Mouse (Mus musculus): ENCODE results near the gene Nup160.

Gene Nup160

GRCm38 (mm10) chr2:90661426-90661825 is 15.6 kb upstream of the Nup160 start:
- DNase-seq (ENCODE audit: low spot score in 2 of 2), result peak in 1 of 2 experiments; percentile 54

GRCm38 (mm10) chr2:90666591-90667387 is 10.2 kb upstream of the Nup160 start:
- DNase-seq (ENCODE audit: low spot score in 2 of 2), result no peak

GRCm38 (mm10) chr2:90667388-90668265 is 9.4 kb upstream of the Nup160 start:
- peak in 1 of 2 experiments; percentile 51 for DNase-seq (ENCODE audit: low spot score in 2 of 2)

- DNase-seq (ENCODE audit: low spot score in 2 of 2), result no peak
Measured at GRCm38 (mm10) chr2:90670343-90670742, 6.7 kb upstream of the Nup160 start.

- no peak for DNase-seq (ENCODE audit: low spot score in 2 of 2)
Measured at GRCm38 (mm10) chr2:90673339-90673738, 3.7 kb upstream of the Nup160 start.

GRCm38 (mm10) chr2:90674555-90674954 is 2.5 kb upstream of the Nup160 start:
- no peak for DNase-seq (ENCODE audit: low spot score in 2 of 2)

GRCm38 (mm10) chr2:90675488-90675887 is 1.5 kb upstream of the Nup160 start:
- DNase-seq (ENCODE audit: low spot score in 2 of 2), result no peak

GRCm38 (mm10) chr2:90678256-90679060 is 1.4 kb downstream of the Nup160 start:
- DNase-seq (ENCODE audit: low spot score in 2 of 2), result no peak

GRCm38 (mm10) chr2:90679061-90679810 is 2.2 kb downstream of the Nup160 start:
- peak; percentile 94 to 98 for DNase-seq (ENCODE audit: low spot score in 2 of 2)

- DNase-seq (ENCODE audit: low spot score in 2 of 2), result no peak
Measured at GRCm38 (mm10) chr2:90700943-90701342, 23.9 kb downstream of the Nup160 start.

GRCm38 (mm10) chr2:90708548-90708947 is 31.5 kb downstream of the Nup160 start:
- DNase-seq (ENCODE audit: low spot score in 2 of 2), result no peak

- peak; percentile 23 to 66 for DNase-seq (ENCODE audit: low spot score in 2 of 2)
Measured at GRCm38 (mm10) chr2:90715555-90716092, 38.6 kb downstream of the Nup160 start.

GRCm38 (mm10) chr2:90717366-90717765 is 40.4 kb downstream of the Nup160 start:
- no peak for DNase-seq (ENCODE audit: low spot score in 2 of 2)

GRCm38 (mm10) chr2:90717948-90718347 is 40.9 kb downstream of the Nup160 start:
- no peak for DNase-seq (ENCODE audit: low spot score in 2 of 2)

- DNase-seq (ENCODE audit: low spot score in 2 of 2), result no peak
Measured at GRCm38 (mm10) chr2:90726818-90727217, 49.8 kb downstream of the Nup160 start.

- no peak for DNase-seq (ENCODE audit: low spot score in 2 of 2)
Measured at GRCm38 (mm10) chr2:90735326-90735725, 58.3 kb downstream of the Nup160 start.

- no peak for DNase-seq (ENCODE audit: low spot score in 2 of 2)
Measured at GRCm38 (mm10) chr2:90738801-90739200, 61.8 kb downstream of the Nup160 start.

- no peak for DNase-seq (ENCODE audit: low spot score in 2 of 2)
Measured at GRCm38 (mm10) chr2:90739327-90739726, 62.3 kb downstream of the Nup160 start.

GRCm38 (mm10) chr2:90739921-90740320 is 62.9 kb downstream of the Nup160 start:
- DNase-seq (ENCODE audit: low spot score in 2 of 2), result no peak

GRCm38 (mm10) chr2:90744285-90745052 is 67.5 kb downstream of the Nup160 start:
- peak in 1 of 2 experiments; percentile 70 for DNase-seq (ENCODE audit: low spot score in 2 of 2)
